Mouse (Mus musculus) megakaryocyte, embryonic 14.5 days (primary cell): ENCODE data around the gene Tcf12.

ENCODE experiments used
- FLI1 ChIP-seq: IDR thresholded peaks from 2 replicates; pipeline ENCODE4 v1.6.1; 2012; ENCODE audit warnings: low read length, inconsistent platforms, mixed read lengths
- GATA1 ChIP-seq: IDR thresholded peaks from 3 replicates; pipeline ENCODE4 v1.6.1; 2012; ENCODE audit warnings: mixed read lengths, low read length, inconsistent platforms, borderline replicate concordance

- TF ChIP-seq GATA1 (no peak), FLI1 (no peak)
These were observed 128.8 kb downstream of the Tcf12 start for GRCm38 (mm10) chr9:71982826-71983225.
